Mouse (Mus musculus): ENCODE data around the gene Dock2. TPM values are rescaled to one million over a fixed set of nuclear protein-coding genes. Genes with fewer than 3 reads are reported as not detected.

The Dock2 gene
- polyA plus RNA-seq, 1 experiment from 2014 or later, result 0.93 TPM

- Histone ChIP-seq H3K4me1 (replicated peaks) (no peaks in the 10 kb centered on the region), H3K27me3 (no peaks in the 10 kb centered on the region)
- WGBS, result 62% methylated on average over 3 of the region's 3 CpGs
Measured at GRCm38 (mm10) chr11:34416619-34416979, 367.1 kb downstream of the Dock2 start.

GRCm38 (mm10) chr11:34415884-34416618 is 367.6 kb downstream of the Dock2 start:
- no peaks in the 10 kb centered on the region for H3K9me3 ChIP-seq (replicated peaks)
- H3K36me3 ChIP-seq, result no peaks in the 10 kb centered on the region
- no peaks in the 10 kb centered on the region for H3K27me3 ChIP-seq
- H3K4me1 ChIP-seq (replicated peaks), result no peaks in the 10 kb centered on the region
- no peak overlapping the region for H3K9ac ChIP-seq
- no peak overlapping the region for H3K4me3 ChIP-seq
- no peak overlapping the region for H3K4me2 ChIP-seq
- ATAC-seq (replicated peaks; ENCODE audit: insufficient number of reproducible peaks, insufficient read depth, low FRiP score, low read depth), result no peak
- 53% methylated on average over 9 of the region's 9 CpGs for WGBS
- H3K27ac ChIP-seq, result no peak overlapping the region

More at GRCm38 (mm10) chr11:34416619-34416979, 367.1 kb downstream of the Dock2 start:
- Histone ChIP-seq H3K4me3 (no peak overlapping the region), H3K9ac (no peak overlapping the region), H3K27ac (no peak overlapping the region), H3K9me3 (replicated peaks) (no peaks in the 10 kb centered on the region), H3K36me3 (no peaks in the 10 kb centered on the region), H3K4me2 (no peak overlapping the region)
- no peak for ATAC-seq (replicated peaks; ENCODE audit: insufficient number of reproducible peaks, insufficient read depth, low FRiP score, low read depth)

GRCm38 (mm10) chr11:34406850-34407249 is 376.8 kb downstream of the Dock2 start:
- H3K4me2 ChIP-seq, result no peak overlapping the region
- H3K4me3 ChIP-seq, result no peak overlapping the region
- H3K9ac ChIP-seq, result no peak overlapping the region
- H3K27me3 ChIP-seq, result no peaks in the 10 kb centered on the region
- no peaks in the 10 kb centered on the region for H3K4me1 ChIP-seq (replicated peaks)
- 41% methylated on average over 5 of the region's 5 CpGs for WGBS
- H3K27ac ChIP-seq, result no peak overlapping the region
- H3K9me3 ChIP-seq (replicated peaks), result no peaks in the 10 kb centered on the region
- no peak for ATAC-seq (replicated peaks; ENCODE audit: insufficient number of reproducible peaks, insufficient read depth, low FRiP score, low read depth)
- H3K36me3 ChIP-seq, result no peaks in the 10 kb centered on the region

GRCm38 (mm10) chr11:34406309-34406708 is 377.4 kb downstream of the Dock2 start:
- no peaks in the 10 kb centered on the region for H3K9me3 ChIP-seq (replicated peaks)
- H3K9ac ChIP-seq, result no peak overlapping the region
- H3K27me3 ChIP-seq, result no peaks in the 10 kb centered on the region
- H3K4me3 ChIP-seq, result no peak overlapping the region
- 65% methylated on average over 8 of the region's 8 CpGs for WGBS
- no peaks in the 10 kb centered on the region for H3K4me1 ChIP-seq (replicated peaks)
- H3K27ac ChIP-seq, result no peak overlapping the region
- no peaks in the 10 kb centered on the region for H3K36me3 ChIP-seq
- H3K4me2 ChIP-seq, result no peak overlapping the region
- ATAC-seq (replicated peaks; ENCODE audit: insufficient number of reproducible peaks, insufficient read depth, low FRiP score, low read depth), result no peak

GRCm38 (mm10) chr11:34405311-34405710 is 378.4 kb downstream of the Dock2 start:
- Histone ChIP-seq H3K4me1 (replicated peaks) (no peaks in the 10 kb centered on the region), H3K4me2 (no peak overlapping the region), H3K9ac (no peak overlapping the region), H3K36me3 (no peaks in the 10 kb centered on the region), H3K4me3 (no peak overlapping the region), H3K27ac (no peak overlapping the region), H3K27me3 (no peaks in the 10 kb centered on the region), H3K9me3 (replicated peaks) (no peaks in the 10 kb centered on the region)
- WGBS, result 74% methylated on average over 1 of the region's 1 CpGs
- no peak for ATAC-seq (replicated peaks; ENCODE audit: insufficient number of reproducible peaks, insufficient read depth, low FRiP score, low read depth)

- Histone ChIP-seq H3K4me2 (no peak overlapping the region), H3K4me3 (no peak overlapping the region), H3K4me1 (replicated peaks) (no peaks in the 10 kb centered on the region), H3K27me3 (no peaks in the 10 kb centered on the region), H3K36me3 (no peaks in the 10 kb centered on the region), H3K9ac (no peak overlapping the region), H3K9me3 (replicated peaks) (no peaks in the 10 kb centered on the region), H3K27ac (no peak overlapping the region)
- 90% methylated on average over 8 of the region's 8 CpGs for WGBS
- no peak for ATAC-seq (replicated peaks; ENCODE audit: insufficient number of reproducible peaks, insufficient read depth, low FRiP score, low read depth)
Measured at GRCm38 (mm10) chr11:34401343-34401742, 382.3 kb downstream of the Dock2 start.

GRCm38 (mm10) chr11:34398555-34398954 is 385.1 kb downstream of the Dock2 start:
- Histone ChIP-seq H3K36me3 (no peaks in the 10 kb centered on the region), H3K27me3 (no peaks in the 10 kb centered on the region), H3K9ac (no peak overlapping the region), H3K4me3 (no peak overlapping the region), H3K27ac (no peak overlapping the region), H3K4me1 (replicated peaks) (no peaks in the 10 kb centered on the region), H3K9me3 (replicated peaks) (no peaks in the 10 kb centered on the region), H3K4me2 (no peak overlapping the region)
- ATAC-seq (replicated peaks; ENCODE audit: insufficient number of reproducible peaks, insufficient read depth, low FRiP score, low read depth), result no peak
- 61% methylated on average over 2 of the region's 2 CpGs for WGBS

- no peaks in the 10 kb centered on the region for H3K4me1 ChIP-seq (replicated peaks)
- WGBS, result 84% methylated on average over 5 of the region's 5 CpGs
- no peak overlapping the region for H3K4me3 ChIP-seq
- no peak overlapping the region for H3K27ac ChIP-seq
- H3K4me2 ChIP-seq, result no peak overlapping the region
- H3K9ac ChIP-seq, result no peak overlapping the region
- no peak for ATAC-seq (replicated peaks; ENCODE audit: insufficient number of reproducible peaks, insufficient read depth, low FRiP score, low read depth)
- H3K27me3 ChIP-seq, result no peaks in the 10 kb centered on the region
- no peaks in the 10 kb centered on the region for H3K36me3 ChIP-seq
- H3K9me3 ChIP-seq (replicated peaks), result no peaks in the 10 kb centered on the region
Measured at GRCm38 (mm10) chr11:34397661-34398060, 386.0 kb downstream of the Dock2 start.

- H3K4me3 ChIP-seq, result no peak overlapping the region
- H3K27ac ChIP-seq, result no peak overlapping the region
- H3K4me2 ChIP-seq, result no peak overlapping the region
- H3K9ac ChIP-seq, result no peak overlapping the region
- H3K9me3 ChIP-seq (replicated peaks), result no peaks in the 10 kb centered on the region
- no peaks in the 10 kb centered on the region for H3K27me3 ChIP-seq
- no peaks in the 10 kb centered on the region for H3K4me1 ChIP-seq (replicated peaks)
- H3K36me3 ChIP-seq, result no peaks in the 10 kb centered on the region
- WGBS, result 84% methylated on average over 3 of the region's 3 CpGs
- ATAC-seq (replicated peaks; ENCODE audit: insufficient number of reproducible peaks, insufficient read depth, low FRiP score, low read depth), result no peak
Measured at GRCm38 (mm10) chr11:34395802-34396201, 387.9 kb downstream of the Dock2 start.

- H3K9ac ChIP-seq, result no peak overlapping the region
- H3K27ac ChIP-seq, result no peak overlapping the region
- H3K36me3 ChIP-seq, result no peaks in the 10 kb centered on the region
- H3K4me2 ChIP-seq, result no peak overlapping the region
- H3K4me1 ChIP-seq (replicated peaks), result no peaks in the 10 kb centered on the region
- H3K27me3 ChIP-seq, result no peaks in the 10 kb centered on the region
- WGBS, result 44% methylated on average over 4 of the region's 4 CpGs
- H3K4me3 ChIP-seq, result no peak overlapping the region
- ATAC-seq (replicated peaks; ENCODE audit: insufficient number of reproducible peaks, insufficient read depth, low FRiP score, low read depth), result no peak
- H3K9me3 ChIP-seq (replicated peaks), result no peaks in the 10 kb centered on the region
Measured at GRCm38 (mm10) chr11:34392105-34392504, 391.6 kb downstream of the Dock2 start.

- Histone ChIP-seq H3K9me3 (replicated peaks) (no peaks in the 10 kb centered on the region), H3K36me3 (no peaks in the 10 kb centered on the region), H3K27me3 (no peaks in the 10 kb centered on the region), H3K9ac (no peak overlapping the region), H3K27ac (no peak overlapping the region), H3K4me1 (replicated peaks) (no peaks in the 10 kb centered on the region), H3K4me3 (no peak overlapping the region), H3K4me2 (no peak overlapping the region)
- WGBS, result 79% methylated on average over 6 of the region's 6 CpGs
- ATAC-seq (replicated peaks; ENCODE audit: insufficient number of reproducible peaks, insufficient read depth, low FRiP score, low read depth), result no peak
Measured at GRCm38 (mm10) chr11:34389261-34390116, 394.2 kb downstream of the Dock2 start.

All from heart, embryonic 15.5 days (tissue).